Mouse (Mus musculus): ENCODE measurements at regions not wholly inside any gene's neighbourhood (a gene's known extent, or its start where the extent isn't known, plus 50 kb on each side); places are given as distances from the start of the nearest gene placed in this dataset.

- Histone ChIP-seq H3K9me3 (ENCODE audit: control insufficient read depth, low read length) (no peaks in the 10 kb centered on the region), H3K27ac (ENCODE audit: low read depth, low read length) (no peak overlapping the region), H3K27me3 (replicated peaks; ENCODE audit: control insufficient read depth, insufficient read depth, low read length) (no peaks in the 10 kb centered on the region), H3K4me1 (replicated peaks; ENCODE audit: control insufficient read depth, insufficient read depth, low read length) (no peaks in the 10 kb centered on the region), H3K9ac (ENCODE audit: low read depth, low read length) (no peak overlapping the region), H3K4me3 (ENCODE audit: low read depth, low read length) (no peak overlapping the region), H3K4me2 (no peak overlapping the region), H3K36me3 (ENCODE audit: control insufficient read depth, insufficient read depth, low read length) (no peaks in the 10 kb centered on the region)
- DNase-seq (ENCODE audit: low spot score) (no peak), ATAC-seq (replicated peaks; ENCODE audit: low FRiP score) (no peak)
- WGBS = 41% methylated on average over 4 of the region's 4 CpGs
Observed at GRCm38 (mm10) chr13:47868656-47869055, 392.4 kb upstream of the Id4 start.

GRCm38 (mm10) chr13:47869670-47870532 is 391.1 kb upstream of the Id4 start:
- Histone ChIP-seq H3K4me3 (ENCODE audit: low read depth, low read length) (no peak overlapping the region), H3K4me2 (no peak overlapping the region), H3K9ac (ENCODE audit: low read depth, low read length) (no peak overlapping the region), H3K27ac (ENCODE audit: low read depth, low read length) (no peak overlapping the region), H3K4me1 (replicated peaks; ENCODE audit: control insufficient read depth, insufficient read depth, low read length) (no peaks in the 10 kb centered on the region), H3K9me3 (ENCODE audit: control insufficient read depth, low read length) (no peaks in the 10 kb centered on the region), H3K27me3 (replicated peaks; ENCODE audit: control insufficient read depth, insufficient read depth, low read length) (no peaks in the 10 kb centered on the region), H3K36me3 (ENCODE audit: control insufficient read depth, insufficient read depth, low read length) (no peaks in the 10 kb centered on the region)
- ATAC-seq (replicated peaks; ENCODE audit: low FRiP score) (no peak), DNase-seq (ENCODE audit: low spot score) (no peak)
- 72% methylated on average over 10 of the region's 10 CpGs for WGBS

- ATAC-seq (replicated peaks; ENCODE audit: low FRiP score) = no peak
- H3K36me3 ChIP-seq (ENCODE audit: control insufficient read depth, insufficient read depth, low read length) = no peaks in the 10 kb centered on the region
- no peaks in the 10 kb centered on the region for H3K4me1 ChIP-seq (replicated peaks; ENCODE audit: control insufficient read depth, insufficient read depth, low read length)
- no peaks in the 10 kb centered on the region for H3K9me3 ChIP-seq (ENCODE audit: control insufficient read depth, low read length)
- no peak overlapping the region for H3K27ac ChIP-seq (ENCODE audit: low read depth, low read length)
- WGBS = 58% methylated on average over 11 of the region's 11 CpGs
- DNase-seq (ENCODE audit: low spot score) = no peak
- H3K4me3 ChIP-seq (ENCODE audit: low read depth, low read length) = no peak overlapping the region
- H3K9ac ChIP-seq (ENCODE audit: low read depth, low read length) = no peak overlapping the region
- H3K4me2 ChIP-seq = no peak overlapping the region
- H3K27me3 ChIP-seq (replicated peaks; ENCODE audit: control insufficient read depth, insufficient read depth, low read length) = no peaks in the 10 kb centered on the region
Observed at GRCm38 (mm10) chr13:47872645-47873044, 388.4 kb upstream of the Id4 start.

- no peak overlapping the region for H3K9ac ChIP-seq (ENCODE audit: low read depth, low read length)
- ATAC-seq (replicated peaks; ENCODE audit: low FRiP score) (no peak), DNase-seq (ENCODE audit: low spot score) (no peak)
- H3K4me1 ChIP-seq (replicated peaks; ENCODE audit: control insufficient read depth, insufficient read depth, low read length) = no peaks in the 10 kb centered on the region
- no peaks in the 10 kb centered on the region for H3K36me3 ChIP-seq (ENCODE audit: control insufficient read depth, insufficient read depth, low read length)
- H3K27me3 ChIP-seq (replicated peaks; ENCODE audit: control insufficient read depth, insufficient read depth, low read length) = no peaks in the 10 kb centered on the region
- H3K4me2 ChIP-seq = no peak overlapping the region
- 79% methylated on average over 4 of the region's 4 CpGs for WGBS
- H3K27ac ChIP-seq (ENCODE audit: low read depth, low read length) = no peak overlapping the region
- no peaks in the 10 kb centered on the region for H3K9me3 ChIP-seq (ENCODE audit: control insufficient read depth, low read length)
- no peak overlapping the region for H3K4me3 ChIP-seq (ENCODE audit: low read depth, low read length)
Observed at GRCm38 (mm10) chr13:47892569-47892968, 368.5 kb upstream of the Id4 start.

GRCm38 (mm10) chr13:47894331-47894730 is 366.7 kb upstream of the Id4 start:
- H3K36me3 ChIP-seq (ENCODE audit: control insufficient read depth, insufficient read depth, low read length) = no peaks in the 10 kb centered on the region
- no peaks in the 10 kb centered on the region for H3K27me3 ChIP-seq (replicated peaks; ENCODE audit: control insufficient read depth, insufficient read depth, low read length)
- DNase-seq (ENCODE audit: low spot score) (no peak), ATAC-seq (replicated peaks; ENCODE audit: low FRiP score) (no peak)
- H3K4me2 ChIP-seq = no peak overlapping the region
- 0 out of 2 replicates have a peak, but pooled peaks cover 2% of the 10 kb centered on the region for H3K9me3 ChIP-seq (ENCODE audit: control insufficient read depth, low read length)
- H3K9ac ChIP-seq (ENCODE audit: low read depth, low read length) = no peak overlapping the region
- H3K4me1 ChIP-seq (replicated peaks; ENCODE audit: control insufficient read depth, insufficient read depth, low read length) = no peaks in the 10 kb centered on the region
- H3K27ac ChIP-seq (ENCODE audit: low read depth, low read length) = no peak overlapping the region
- no peak overlapping the region for H3K4me3 ChIP-seq (ENCODE audit: low read depth, low read length)
- 78% methylated on average over 1 of the region's 1 CpGs for WGBS

GRCm38 (mm10) chr13:47895256-47895655 is 365.8 kb upstream of the Id4 start:
- Histone ChIP-seq H3K36me3 (ENCODE audit: control insufficient read depth, insufficient read depth, low read length) (no peaks in the 10 kb centered on the region), H3K4me1 (replicated peaks; ENCODE audit: control insufficient read depth, insufficient read depth, low read length) (no peaks in the 10 kb centered on the region), H3K9ac (ENCODE audit: low read depth, low read length) (no peak overlapping the region), H3K4me2 (no peak overlapping the region), H3K27ac (ENCODE audit: low read depth, low read length) (no peak overlapping the region), H3K27me3 (replicated peaks; ENCODE audit: control insufficient read depth, insufficient read depth, low read length) (no peaks in the 10 kb centered on the region), H3K9me3 (ENCODE audit: control insufficient read depth, low read length) (0 out of 2 replicates have a peak, but pooled peaks cover 2% of the 10 kb centered on the region), H3K4me3 (ENCODE audit: low read depth, low read length) (no peak overlapping the region)
- DNase-seq (ENCODE audit: low spot score) = no peak
- ATAC-seq (replicated peaks; ENCODE audit: low FRiP score) = no peak
- WGBS = 75% methylated on average over 6 of the region's 6 CpGs

GRCm38 (mm10) chr13:47896646-47897045 is 364.4 kb upstream of the Id4 start:
- H3K36me3 ChIP-seq (ENCODE audit: control insufficient read depth, insufficient read depth, low read length) = no peaks in the 10 kb centered on the region
- WGBS = 85% methylated on average over 4 of the region's 4 CpGs
- DNase-seq (ENCODE audit: low spot score) = no peak
- H3K4me2 ChIP-seq = no peak overlapping the region
- no peaks in the 10 kb centered on the region for H3K27me3 ChIP-seq (replicated peaks; ENCODE audit: control insufficient read depth, insufficient read depth, low read length)
- H3K4me1 ChIP-seq (replicated peaks; ENCODE audit: control insufficient read depth, insufficient read depth, low read length) = no peaks in the 10 kb centered on the region
- no peak overlapping the region for H3K9ac ChIP-seq (ENCODE audit: low read depth, low read length)
- no peak for ATAC-seq (replicated peaks; ENCODE audit: low FRiP score)
- 0 out of 2 replicates have a peak, but pooled peaks cover 2% of the 10 kb centered on the region for H3K9me3 ChIP-seq (ENCODE audit: control insufficient read depth, low read length)
- H3K4me3 ChIP-seq (ENCODE audit: low read depth, low read length) = no peak overlapping the region
- no peak overlapping the region for H3K27ac ChIP-seq (ENCODE audit: low read depth, low read length)

GRCm38 (mm10) chr13:47909851-47910530 is 351.0 kb upstream of the Id4 start:
- H3K9me3 ChIP-seq (ENCODE audit: control insufficient read depth, low read length) = no peaks in the 10 kb centered on the region
- no peak overlapping the region for H3K27ac ChIP-seq (ENCODE audit: low read depth, low read length)
- no peak overlapping the region for H3K4me3 ChIP-seq (ENCODE audit: low read depth, low read length)
- H3K4me1 ChIP-seq (replicated peaks; ENCODE audit: control insufficient read depth, insufficient read depth, low read length) = no peaks in the 10 kb centered on the region
- H3K9ac ChIP-seq (ENCODE audit: low read depth, low read length) = no peak overlapping the region
- ATAC-seq (replicated peaks; ENCODE audit: low FRiP score) = no peak
- no peak for DNase-seq (ENCODE audit: low spot score)
- H3K4me2 ChIP-seq = no peak overlapping the region
- no peaks in the 10 kb centered on the region for H3K36me3 ChIP-seq (ENCODE audit: control insufficient read depth, insufficient read depth, low read length)
- no peaks in the 10 kb centered on the region for H3K27me3 ChIP-seq (replicated peaks; ENCODE audit: control insufficient read depth, insufficient read depth, low read length)
- 79% methylated on average over 9 of the region's 9 CpGs for WGBS

GRCm38 (mm10) chr13:47910531-47910910 is 350.5 kb upstream of the Id4 start:
- ATAC-seq (replicated peaks; ENCODE audit: low FRiP score) = no peak
- DNase-seq (ENCODE audit: low spot score) = no peak

More at GRCm38 (mm10) chr13:47910531-47910910, 350.5 kb upstream of the Id4 start:
- no peak overlapping the region for H3K9ac ChIP-seq (ENCODE audit: low read depth, low read length)
- no peak overlapping the region for H3K4me3 ChIP-seq (ENCODE audit: low read depth, low read length)
- no peak overlapping the region for H3K27ac ChIP-seq (ENCODE audit: low read depth, low read length)
- no peaks in the 10 kb centered on the region for H3K36me3 ChIP-seq (ENCODE audit: control insufficient read depth, insufficient read depth, low read length)
- H3K4me1 ChIP-seq (replicated peaks; ENCODE audit: control insufficient read depth, insufficient read depth, low read length) = no peaks in the 10 kb centered on the region
- H3K9me3 ChIP-seq (ENCODE audit: control insufficient read depth, low read length) = no peaks in the 10 kb centered on the region
- 77% methylated on average over 3 of the region's 3 CpGs for WGBS
- H3K4me2 ChIP-seq = no peak overlapping the region
- no peaks in the 10 kb centered on the region for H3K27me3 ChIP-seq (replicated peaks; ENCODE audit: control insufficient read depth, insufficient read depth, low read length)

Data from liver, embryonic 11.5 days (tissue).